Mouse (Mus musculus) gonadal fat pad, adult 2 months (tissue): ENCODE measurements around the gene Slc22a12. TPM values are rescaled to one million over a fixed set of nuclear protein-coding genes. Genes with fewer than 3 reads are reported as not detected.

ENCODE experiments used
- DNase-seq: peaks from one replicate; pipeline ENCODE4 v3.0.0-alpha.2; 2012; ENCODE audit warnings: low read depth
- polyA plus RNA-seq: library from polyadenylated mRNA; depleted of rRNA; stranded (reverse); fragments of >200 nt; gene quantifications from 2 replicates; pipeline ENCODE4 v1.2.3, GENCODE M21; 2012; rRNA removed

Gene Slc22a12
- polyA plus RNA-seq, 1 experiment = 0.24 TPM

GRCm38 (mm10) chr19:6493219-6493618 lies 49.6 kb downstream of the Slc22a12 start:
- no peak for DNase-seq

GRCm38 (mm10) chr19:6492124-6492523 lies 50.7 kb downstream of the Slc22a12 start:
- no peak for DNase-seq

GRCm38 (mm10) chr19:6491538-6491937 lies 51.3 kb downstream of the Slc22a12 start:
- DNase-seq = no peak

DNA sequence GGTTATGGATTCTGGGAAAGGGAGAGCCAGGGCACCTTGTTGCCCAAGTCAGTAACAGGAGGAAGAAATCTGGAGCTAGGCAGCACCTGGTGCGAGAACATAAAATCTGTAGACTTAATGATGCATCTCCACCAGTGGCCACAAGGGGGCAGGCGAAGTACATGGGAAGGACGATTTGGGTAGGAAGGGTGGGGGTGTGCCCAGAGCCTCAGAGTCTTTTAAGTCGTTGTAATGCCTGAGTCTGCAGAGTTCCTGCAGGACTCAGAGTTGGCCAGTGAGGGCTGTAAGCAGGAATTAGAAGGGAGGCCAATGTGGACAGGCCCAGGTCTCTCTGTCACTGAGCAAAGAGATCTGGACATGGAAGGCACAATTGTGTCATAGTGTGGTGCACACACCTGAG lies 53.8 kb downstream of the Slc22a12 start:
- no peak for DNase-seq

Other genes with a start within 250 kb of the Slc22a12 start
- 16.2 and 16.6 TPM in 2 replicates for gene Cdc42bpg, start 236.6 kb downstream of the Slc22a12 start, polyA plus RNA-seq
- gene Men1, start 208.1 kb downstream of the Slc22a12 start, polyA plus RNA-seq = 40.4 and 48.5 TPM in 2 replicates
- gene Map4k2, start 201.9 kb downstream of the Slc22a12 start, polyA plus RNA-seq = 83.4 and 95.3 TPM in 2 replicates
- 95.0 and 140 TPM in 2 replicates for gene Sf1, start 179.3 kb downstream of the Slc22a12 start, polyA plus RNA-seq
- 13.1 and 15.8 TPM in 2 replicates for gene Pygm, start 158.6 kb downstream of the Slc22a12 start, polyA plus RNA-seq
- gene Rasgrp2, start 143.7 kb downstream of the Slc22a12 start, polyA plus RNA-seq = 107 and 215 TPM in 2 replicates
- 1.6 and 1.7 TPM in 2 replicates for gene Nrxn2, start 124.3 kb downstream of the Slc22a12 start, polyA plus RNA-seq